Mouse (Mus musculus) ES-CJ7 (cell line): ENCODE measurements around the gene Rybp.
A peak's percentile ranks its signal among the peaks of the same experiment; 100 is the strongest.

Experiments
- DNase-seq: peaks from one replicate; pipeline ENCODE4 v3.0.0; 2011; ENCODE audit warnings: low read depth, low spot score

Rybp gene

DNA sequence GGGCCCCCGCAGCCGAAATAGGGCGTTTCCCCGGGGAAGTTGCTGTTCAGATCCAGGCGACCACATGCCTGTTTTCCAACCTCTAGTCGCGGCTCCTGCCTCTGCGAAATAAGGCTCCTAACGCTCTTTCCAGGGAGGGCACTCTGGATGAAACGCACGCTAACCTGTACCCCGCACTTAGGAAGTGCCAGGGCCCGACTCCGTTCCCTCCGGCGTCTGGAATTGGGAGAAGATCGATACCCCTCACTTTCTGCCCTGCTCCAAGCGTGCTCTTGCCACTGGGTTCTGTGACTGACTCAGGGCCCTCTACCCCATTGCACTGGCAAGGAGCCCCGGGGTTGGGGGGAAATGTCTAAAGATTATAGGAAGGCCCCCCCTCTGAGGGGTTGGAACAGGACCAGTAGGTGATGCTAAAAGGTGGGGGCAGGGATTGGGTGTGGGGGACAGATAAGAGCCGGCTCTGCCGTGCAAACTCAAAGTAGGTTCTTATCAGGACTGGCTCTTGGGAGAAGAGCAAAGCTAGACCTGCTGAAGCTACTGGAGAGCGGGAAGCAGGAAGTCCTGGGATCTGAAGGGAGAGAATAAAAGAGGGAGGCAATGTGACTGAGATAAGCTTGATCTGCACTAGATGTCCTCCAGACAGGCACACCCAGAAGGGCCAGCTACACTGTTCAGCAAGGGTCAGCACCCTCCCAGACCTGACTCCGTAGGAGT, 888 bp upstream of the Rybp start:
- peak; percentile 59 for DNase-seq

DNA sequence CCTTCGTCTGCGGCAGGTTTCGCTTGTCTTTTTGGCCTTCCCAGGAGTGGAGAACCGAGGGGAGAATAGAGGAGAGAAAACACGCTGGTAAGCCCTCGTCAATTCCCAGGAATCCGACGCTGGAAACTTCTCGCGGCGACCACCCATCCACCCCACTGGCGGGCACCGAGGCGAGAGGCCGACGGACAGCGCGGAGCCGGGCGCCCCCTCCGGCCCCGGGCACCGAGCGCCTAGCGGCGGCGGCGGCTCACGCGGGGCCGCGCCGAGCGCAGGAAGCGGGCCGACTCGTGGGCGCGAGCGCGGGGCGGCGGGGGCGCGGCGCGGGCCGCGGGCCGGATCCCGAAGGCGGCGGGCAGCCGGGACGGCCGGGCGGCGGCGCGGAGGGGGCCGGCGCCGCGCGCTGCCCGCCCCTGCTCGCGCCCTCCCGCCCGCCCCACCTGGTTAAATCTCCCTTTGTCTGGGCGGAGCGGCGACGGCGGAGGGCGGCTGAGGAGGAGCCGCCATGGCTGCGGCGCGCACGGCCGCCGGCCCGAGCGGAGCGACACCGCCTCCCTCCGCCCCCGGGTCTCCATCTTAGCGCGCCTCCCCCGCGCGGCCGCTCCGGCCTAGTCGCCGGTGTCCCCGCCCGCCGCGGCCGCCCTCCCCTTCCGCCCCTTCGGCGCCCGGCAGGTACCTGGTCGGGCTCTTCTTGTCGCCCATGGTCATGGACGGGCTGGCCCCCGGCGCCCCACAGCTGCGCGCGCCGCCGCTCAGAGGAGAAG, 532 bp downstream of the Rybp start:
- no peak for DNase-seq

DNA sequence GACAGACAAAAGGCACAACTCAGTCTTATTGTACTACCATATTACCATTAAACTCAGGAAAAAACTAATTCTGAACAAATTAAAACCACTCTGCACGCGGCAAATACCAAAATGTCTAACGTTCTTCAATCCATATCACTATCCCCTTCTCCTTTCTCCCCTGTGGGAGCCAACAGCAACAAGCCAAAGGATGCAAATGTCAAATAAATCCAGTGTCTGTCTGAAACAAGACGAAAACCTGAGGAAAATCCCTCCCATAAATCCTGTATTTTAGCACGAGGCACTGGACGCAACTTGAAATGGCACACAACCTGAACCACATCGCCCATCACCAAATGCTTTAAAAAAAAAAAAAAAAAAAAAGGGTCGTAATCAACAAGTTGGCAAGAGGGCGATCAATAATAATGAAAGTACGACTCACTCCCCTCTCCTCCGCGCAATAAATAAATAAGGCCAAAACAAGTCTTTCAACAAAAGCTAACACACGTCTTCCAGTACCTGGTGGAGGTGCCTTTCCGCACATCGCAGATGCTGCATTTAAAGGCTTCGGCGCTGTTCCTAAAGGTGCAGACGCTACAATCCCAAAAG, 1.2 kb downstream of the Rybp start:
- no peak for DNase-seq

GRCm38 (mm10) chr6:100278841-100279240, 8.4 kb downstream of the Rybp start:
- DNase-seq: peak; percentile 58

GRCm38 (mm10) chr6:100276344-100276743, 10.9 kb downstream of the Rybp start:
- no peak for DNase-seq

GRCm38 (mm10) chr6:100275643-100276042, 11.6 kb downstream of the Rybp start:
- DNase-seq: no peak

- DNase-seq: peak; percentile 74
Observed at GRCm38 (mm10) chr6:100273556-100273955, 13.7 kb downstream of the Rybp start.

- no peak for DNase-seq
Observed at GRCm38 (mm10) chr6:100271992-100272391, 15.3 kb downstream of the Rybp start.

DNA sequence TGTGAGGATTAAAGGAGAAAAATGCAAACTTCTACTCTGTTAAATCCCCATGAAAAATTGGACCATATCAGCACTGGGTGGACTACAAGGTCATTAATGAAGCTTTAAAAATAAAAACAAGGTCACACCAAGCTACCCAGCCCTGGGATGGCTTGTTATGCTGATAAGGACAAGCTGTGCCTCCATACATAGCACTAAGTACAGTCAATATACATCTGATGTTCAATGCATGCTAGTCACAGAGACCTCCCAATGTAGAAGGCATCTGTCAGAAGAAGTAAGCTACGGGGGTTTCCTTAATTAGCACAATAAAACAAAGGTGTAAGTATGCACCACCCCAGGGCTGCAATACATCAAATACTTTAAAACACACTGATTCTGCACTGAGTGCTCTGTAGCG, 16.5 kb downstream of the Rybp start:
- DNase-seq: peak; percentile 88

GRCm38 (mm10) chr6:100259607-100260006, 27.7 kb downstream of the Rybp start:
- DNase-seq: no peak

GRCm38 (mm10) chr6:100258278-100258677, 29.0 kb downstream of the Rybp start:
- DNase-seq: no peak

DNA sequence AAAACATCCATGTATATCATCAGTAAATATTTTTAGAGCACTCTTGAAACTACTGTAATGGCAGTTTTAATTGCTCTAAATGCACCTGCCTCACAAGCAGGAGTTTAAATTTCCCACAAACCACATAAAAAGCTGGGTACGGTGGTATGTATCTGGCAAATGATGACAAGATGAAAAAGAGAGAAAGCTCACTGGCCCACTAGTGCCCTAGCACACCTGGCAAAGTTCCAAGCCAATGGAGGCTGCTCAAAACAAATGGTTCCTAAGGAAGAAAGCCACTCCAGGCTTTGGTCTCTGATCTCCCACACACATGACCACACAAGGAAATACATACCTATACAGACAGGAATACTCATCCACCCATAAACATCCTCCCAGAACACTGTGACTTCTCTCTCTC, 31.9 kb downstream of the Rybp start:
- DNase-seq: no peak

DNA sequence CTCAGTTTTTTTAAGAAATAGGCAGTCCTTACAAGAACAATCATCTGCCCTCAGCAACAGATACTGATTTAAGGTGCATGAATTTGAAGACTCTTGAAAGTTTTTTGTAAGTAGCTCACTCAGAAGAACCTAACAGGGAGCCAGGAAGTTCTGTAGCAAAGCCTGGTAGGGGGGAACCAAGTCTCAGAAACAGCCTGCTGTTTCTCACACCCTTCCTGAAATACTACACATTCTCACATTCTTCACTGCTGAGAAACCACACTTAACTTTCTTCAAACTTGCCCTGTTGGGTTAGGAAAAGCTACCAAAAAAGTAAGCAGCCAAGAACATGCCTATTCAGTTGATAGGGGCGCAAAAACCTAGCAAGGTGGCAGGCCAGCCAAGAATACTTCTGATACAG, 32.6 kb downstream of the Rybp start:
- no peak for DNase-seq

DNA sequence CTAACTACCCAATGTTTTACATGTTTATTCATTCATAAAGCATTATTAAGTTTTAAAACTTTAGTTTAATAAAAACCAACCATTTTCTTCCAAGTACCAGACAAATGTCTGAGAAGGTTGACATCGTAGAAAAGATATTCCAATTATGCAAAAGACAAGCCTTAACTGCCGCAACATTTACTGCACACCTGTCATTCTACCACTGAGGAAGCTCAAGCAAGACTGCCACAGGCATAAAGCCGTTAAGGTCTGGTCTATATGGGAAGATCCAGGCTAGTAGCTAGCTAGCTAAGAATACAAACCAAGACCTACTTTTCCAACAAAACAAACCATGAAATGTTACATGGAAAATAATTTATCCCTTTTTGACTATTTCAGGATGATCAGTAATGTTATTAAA, 42.8 kb downstream of the Rybp start:
- DNase-seq: no peak

- DNase-seq: no peak
Observed at GRCm38 (mm10) chr6:100235036-100235435, 52.2 kb downstream of the Rybp start.

- no peak for DNase-seq
Observed at GRCm38 (mm10) chr6:100233522-100233921, 53.8 kb downstream of the Rybp start.

GRCm38 (mm10) chr6:100233061-100233460, 54.2 kb downstream of the Rybp start:
- DNase-seq: peak; percentile 76

GRCm38 (mm10) chr6:100226204-100226603, 61.1 kb downstream of the Rybp start:
- no peak for DNase-seq

DNA sequence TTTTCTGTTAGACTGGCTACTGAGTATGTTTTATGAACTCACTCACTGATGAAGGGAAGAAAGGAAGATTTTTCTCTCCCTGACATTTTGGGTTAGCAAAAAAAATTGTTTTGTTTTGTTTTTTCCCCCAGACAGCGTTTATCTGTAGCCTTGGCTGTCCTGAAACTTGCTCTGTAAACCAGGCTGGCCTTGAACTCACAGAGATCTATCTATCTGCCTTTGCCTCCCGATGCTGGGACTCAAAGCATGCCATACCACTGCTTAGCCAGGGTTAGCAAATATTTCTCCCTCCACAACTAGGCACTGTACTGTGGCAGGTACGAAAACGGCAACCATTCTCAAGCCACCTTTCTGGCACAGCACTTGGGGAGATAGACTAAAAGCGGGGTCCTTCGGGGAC, 63.4 kb downstream of the Rybp start:
- DNase-seq: no peak

DNA sequence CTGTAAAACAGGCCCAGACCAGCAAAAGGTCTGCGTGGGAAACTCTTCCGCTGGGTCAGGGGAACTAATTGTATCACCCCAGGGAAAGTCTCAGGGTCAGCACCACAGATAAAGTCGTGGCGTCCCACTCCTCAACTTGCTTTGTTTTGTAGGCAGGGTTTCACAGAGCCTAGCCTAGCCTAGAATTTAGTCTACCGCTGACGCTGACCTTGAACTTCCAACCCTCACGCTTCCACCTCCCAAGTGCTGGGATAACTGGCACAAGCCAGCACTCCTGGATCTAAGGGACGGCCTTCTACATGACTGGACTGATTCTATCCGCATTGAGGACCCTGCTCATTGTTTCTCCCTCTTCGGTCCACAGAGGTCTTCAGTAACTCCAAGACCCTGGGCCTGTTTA, 63.9 kb downstream of the Rybp start:
- DNase-seq: peak; percentile 85

DNA sequence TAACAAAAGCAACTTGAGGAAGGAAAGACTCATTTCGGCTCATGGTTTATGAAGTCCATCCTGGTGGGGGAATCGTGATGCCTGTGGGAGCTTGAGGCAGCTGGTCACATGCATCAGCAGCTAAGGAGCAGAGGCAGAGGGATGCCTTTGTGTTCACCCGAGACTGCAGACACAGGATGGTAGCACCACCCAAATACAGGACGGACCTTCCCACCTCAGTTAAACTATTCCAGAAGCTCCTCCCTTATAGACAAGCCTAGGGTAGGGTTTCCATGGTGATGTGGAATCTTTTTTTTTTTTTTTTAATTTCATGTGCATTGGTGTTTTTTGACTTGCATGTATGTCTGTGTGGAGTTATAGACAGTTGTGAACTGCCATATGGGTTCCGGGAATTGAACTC, 64.4 kb downstream of the Rybp start:
- DNase-seq: peak; percentile 68

DNA sequence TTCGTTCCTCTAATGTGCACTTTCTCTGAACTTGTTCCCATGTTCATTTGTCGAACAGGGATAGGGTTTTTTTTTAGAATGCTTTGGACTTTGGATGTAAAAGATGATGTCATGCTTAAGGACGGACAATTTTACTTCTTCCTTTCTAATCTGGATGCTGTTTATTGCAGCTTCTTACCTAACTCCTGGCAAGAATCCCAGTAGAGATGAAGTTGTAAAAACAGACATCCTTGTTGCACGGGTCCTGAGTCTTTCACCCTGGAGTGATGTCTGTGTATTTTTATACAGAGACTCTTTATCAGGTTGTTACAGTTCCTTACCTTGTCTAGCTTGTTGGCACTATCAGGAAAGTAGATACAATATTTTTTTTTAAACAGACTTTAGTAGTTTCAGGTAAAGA, 65.5 kb downstream of the Rybp start:
- no peak for DNase-seq
